Mouse (Mus musculus): ENCODE measurements around the gene Scn7a. TPM values are rescaled to one million over a fixed set of nuclear protein-coding genes. Genes with fewer than 3 reads are reported as not detected.
A peak's percentile ranks its signal among the peaks of the same experiment; 100 is the strongest.

The Scn7a gene
- polyA plus RNA-seq, 1 experiment: 1.2 TPM

DNA sequence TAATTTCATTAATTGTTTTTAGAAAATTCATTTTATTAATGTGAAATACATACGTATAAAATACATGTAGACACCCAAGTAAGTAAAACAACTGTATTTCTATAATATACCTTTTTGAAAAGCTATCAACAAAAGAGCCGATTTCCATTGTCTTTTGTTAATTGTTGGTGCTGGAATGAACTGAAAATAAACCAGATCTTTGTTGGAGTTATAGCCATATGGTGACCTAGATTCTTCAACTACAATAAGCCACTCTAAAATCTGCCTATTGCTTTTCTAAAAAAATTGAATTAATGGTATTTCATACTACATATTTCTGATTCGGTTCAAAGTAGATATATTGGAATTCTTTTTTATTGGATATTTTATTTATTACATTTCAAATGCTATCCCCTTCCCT lies 56.7 kb downstream of the Scn7a start:
- H3K27ac ChIP-seq (ENCODE audit: insufficient read depth, low read length): no peak overlapping the region
- H3K4me1 ChIP-seq (ENCODE audit: control insufficient read depth, insufficient read depth, low read length): no peaks in the 10 kb centered on the region
- H3K4me3 ChIP-seq (ENCODE audit: insufficient read depth, low read length): no peak overlapping the region
- TF ChIP-seq POLR2A (IDR thresholded peaks at IDR 0.05; ENCODE audit: extremely low read depth, insufficient read depth, low read length) (no peak), CTCF (IDR thresholded peaks at IDR 0.05; ENCODE audit: extremely low read depth, insufficient read depth, low read length) (no peak)

DNA sequence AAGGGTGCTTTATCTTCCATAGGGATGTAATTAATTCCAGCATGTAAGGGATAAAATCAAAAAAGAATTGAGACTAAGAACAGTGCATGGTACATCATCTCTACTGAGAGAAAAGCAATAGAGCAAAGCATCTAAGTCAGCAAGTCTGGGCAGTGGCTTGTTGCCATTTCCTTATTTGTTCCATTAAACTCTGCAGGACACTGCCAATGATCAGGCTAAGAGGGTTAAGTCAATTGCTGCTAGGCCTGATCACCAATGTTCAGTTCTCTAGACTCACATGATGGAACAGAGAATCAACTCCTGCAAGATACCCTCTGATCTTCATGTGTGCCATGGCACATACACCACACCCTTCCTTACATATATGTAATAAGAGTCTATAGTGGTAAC lies 57.1 kb downstream of the Scn7a start:
- TF ChIP-seq CTCF (IDR thresholded peaks at IDR 0.05; ENCODE audit: extremely low read depth, insufficient read depth, low read length) (no peak), POLR2A (IDR thresholded peaks at IDR 0.05; ENCODE audit: extremely low read depth, insufficient read depth, low read length) (no peak)
- no peak overlapping the region for H3K27ac ChIP-seq (ENCODE audit: insufficient read depth, low read length)
- no peaks in the 10 kb centered on the region for H3K4me1 ChIP-seq (ENCODE audit: control insufficient read depth, insufficient read depth, low read length)
- H3K4me3 ChIP-seq (ENCODE audit: insufficient read depth, low read length): no peak overlapping the region

DNA sequence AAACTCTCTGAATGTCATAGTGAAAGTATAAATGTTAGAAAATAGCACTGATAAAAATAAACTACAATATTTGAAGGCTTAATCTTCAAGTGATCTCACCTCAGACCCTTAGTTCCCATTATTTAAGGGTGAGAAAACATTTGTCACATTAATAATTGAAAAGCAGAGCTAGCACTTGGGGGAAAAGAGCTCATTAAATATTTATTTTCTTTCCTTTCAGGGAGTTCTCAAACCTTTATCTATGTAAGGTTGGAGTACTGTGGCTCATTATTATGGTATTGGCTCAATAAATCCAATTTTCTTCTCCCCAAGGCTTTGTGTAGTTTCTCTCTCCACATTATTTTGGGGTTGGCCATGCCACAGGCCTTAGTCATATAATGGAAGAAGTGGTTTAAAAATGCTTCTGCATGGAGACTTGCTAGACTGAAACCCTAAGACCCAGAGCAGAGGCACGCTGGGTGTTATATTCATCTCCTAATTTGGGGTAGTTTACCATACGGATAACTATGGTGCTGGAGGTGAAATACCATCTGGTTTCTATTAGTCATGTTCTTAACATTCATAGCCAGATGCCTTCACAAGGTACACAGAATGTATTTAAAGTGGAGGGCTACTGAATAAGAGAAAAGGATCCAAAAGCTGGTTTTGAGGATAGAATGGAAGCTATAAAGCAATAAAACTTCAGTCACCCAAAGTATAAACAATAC lies 57.7 kb downstream of the Scn7a start:
- Histone ChIP-seq H3K4me3 (ENCODE audit: insufficient read depth, low read length) (no peak overlapping the region), H3K27ac (ENCODE audit: insufficient read depth, low read length) (no peak overlapping the region), H3K4me1 (ENCODE audit: control insufficient read depth, insufficient read depth, low read length) (no peaks in the 10 kb centered on the region)
- TF ChIP-seq CTCF (IDR thresholded peaks at IDR 0.05; ENCODE audit: extremely low read depth, insufficient read depth, low read length): no peak
- TF ChIP-seq POLR2A (IDR thresholded peaks at IDR 0.05; ENCODE audit: extremely low read depth, insufficient read depth, low read length): no peak

DNA sequence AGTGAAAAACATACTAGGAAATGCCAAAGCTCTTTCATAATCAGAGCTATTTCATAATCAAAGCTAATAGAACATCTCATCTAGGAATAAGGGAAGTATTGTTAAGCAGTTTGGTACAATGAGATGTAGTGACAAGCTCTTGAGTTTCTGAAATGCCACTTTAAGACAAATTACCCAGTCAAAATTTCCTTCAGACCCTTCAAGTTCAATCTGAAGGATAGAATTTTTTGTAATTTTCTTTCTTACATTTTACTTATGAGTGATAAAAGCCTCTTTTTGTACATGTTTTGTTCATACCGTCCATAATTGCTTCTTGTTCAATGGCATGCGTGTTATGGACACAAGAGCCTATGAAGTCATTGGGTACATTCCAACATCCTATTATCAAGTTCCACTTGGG lies 72.6 kb downstream of the Scn7a start:
- Histone ChIP-seq H3K4me1 (ENCODE audit: control insufficient read depth, insufficient read depth, low read length) (no peaks in the 10 kb centered on the region), H3K4me3 (ENCODE audit: insufficient read depth, low read length) (no peak overlapping the region), H3K27ac (ENCODE audit: insufficient read depth, low read length) (no peak overlapping the region)
- no peak for TF ChIP-seq POLR2A (IDR thresholded peaks at IDR 0.05; ENCODE audit: extremely low read depth, insufficient read depth, low read length)
- TF ChIP-seq CTCF (IDR thresholded peaks at IDR 0.05; ENCODE audit: extremely low read depth, insufficient read depth, low read length): no peak

DNA sequence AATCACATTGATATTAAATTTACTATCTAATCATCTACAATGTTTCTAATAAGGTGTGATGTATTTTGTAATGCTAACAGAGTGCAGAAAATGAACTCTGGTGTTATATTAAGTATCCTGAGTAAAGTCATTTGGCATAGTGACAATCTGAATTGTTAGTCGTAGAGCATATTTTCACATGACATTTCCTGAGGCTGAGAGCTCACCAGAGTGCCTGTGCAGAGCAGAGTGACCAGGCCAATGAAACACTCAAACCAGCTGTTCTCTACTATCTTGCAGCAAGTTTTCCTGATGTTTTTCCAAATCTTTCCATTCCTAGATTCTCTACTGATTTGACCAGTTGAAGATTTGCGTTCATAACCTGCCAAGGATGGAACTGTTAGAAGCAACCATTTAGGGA lies 92.4 kb downstream of the Scn7a start:
- Histone ChIP-seq H3K27ac (ENCODE audit: insufficient read depth, low read length) (no peak overlapping the region), H3K4me1 (ENCODE audit: control insufficient read depth, insufficient read depth, low read length) (no peaks in the 10 kb centered on the region), H3K4me3 (ENCODE audit: insufficient read depth, low read length) (no peak overlapping the region)
- no peak for TF ChIP-seq CTCF (IDR thresholded peaks at IDR 0.05; ENCODE audit: extremely low read depth, insufficient read depth, low read length)
- TF ChIP-seq POLR2A (IDR thresholded peaks at IDR 0.05; ENCODE audit: extremely low read depth, insufficient read depth, low read length): no peak

DNA sequence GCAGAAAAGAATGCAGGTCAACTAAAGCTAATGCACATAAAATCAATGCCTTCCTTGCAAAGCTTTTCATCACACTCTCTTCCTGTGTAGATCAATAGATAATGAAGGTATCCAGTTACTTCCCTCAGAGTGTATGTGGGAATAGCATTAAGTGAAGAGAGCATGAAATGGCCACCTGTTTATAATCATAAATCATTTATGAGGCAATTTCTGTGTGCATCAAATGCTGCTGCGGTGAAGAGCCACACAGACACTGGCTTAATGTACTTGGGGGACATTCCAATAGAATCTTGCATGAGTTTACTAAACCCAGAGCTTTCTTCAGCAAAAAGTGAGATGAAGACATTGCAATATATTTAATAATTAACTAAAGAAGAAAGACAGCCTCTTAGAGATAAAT lies 122.7 kb downstream of the Scn7a start:
- TF ChIP-seq POLR2A (IDR thresholded peaks at IDR 0.05; ENCODE audit: extremely low read depth, insufficient read depth, low read length) (no peak), CTCF (IDR thresholded peaks at IDR 0.05; ENCODE audit: extremely low read depth, insufficient read depth, low read length) (no peak)

DNA sequence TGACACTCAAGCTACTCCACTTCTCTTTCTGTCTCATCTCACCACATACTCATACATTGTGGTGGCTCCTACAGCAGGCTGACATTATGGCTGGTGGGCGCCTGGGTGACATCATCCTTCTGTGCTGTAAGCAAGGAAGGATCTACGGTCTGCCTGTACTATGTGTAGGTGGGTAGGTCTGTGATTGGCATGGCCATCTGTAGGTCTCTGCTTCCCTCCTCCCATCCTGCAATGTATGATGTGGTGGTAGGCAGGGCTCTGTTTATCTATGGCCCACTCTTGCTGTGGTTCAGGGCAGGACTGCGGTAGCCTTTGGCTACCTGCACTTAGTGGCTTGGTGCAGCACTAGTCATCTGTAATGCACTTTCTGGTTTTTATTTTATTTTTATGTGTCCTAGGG lies 128.3 kb downstream of the Scn7a start:
- H3K4me3 ChIP-seq (ENCODE audit: insufficient read depth, low read length): no peak overlapping the region
- no peak overlapping the region for H3K27ac ChIP-seq (ENCODE audit: insufficient read depth, low read length)
- H3K4me1 ChIP-seq (ENCODE audit: control insufficient read depth, insufficient read depth, low read length): no peaks in the 10 kb centered on the region
- TF ChIP-seq POLR2A (IDR thresholded peaks at IDR 0.05; ENCODE audit: extremely low read depth, insufficient read depth, low read length) (no peak), CTCF (IDR thresholded peaks at IDR 0.05; ENCODE audit: extremely low read depth, insufficient read depth, low read length) (no peak)

More for the DNA sequence above, 122.7 kb downstream of the Scn7a start:
- H3K4me3 ChIP-seq (ENCODE audit: insufficient read depth, low read length): no peak overlapping the region
- no peak overlapping the region for H3K27ac ChIP-seq (ENCODE audit: insufficient read depth, low read length)
- no peaks in the 10 kb centered on the region for H3K4me1 ChIP-seq (ENCODE audit: control insufficient read depth, insufficient read depth, low read length)

DNA sequence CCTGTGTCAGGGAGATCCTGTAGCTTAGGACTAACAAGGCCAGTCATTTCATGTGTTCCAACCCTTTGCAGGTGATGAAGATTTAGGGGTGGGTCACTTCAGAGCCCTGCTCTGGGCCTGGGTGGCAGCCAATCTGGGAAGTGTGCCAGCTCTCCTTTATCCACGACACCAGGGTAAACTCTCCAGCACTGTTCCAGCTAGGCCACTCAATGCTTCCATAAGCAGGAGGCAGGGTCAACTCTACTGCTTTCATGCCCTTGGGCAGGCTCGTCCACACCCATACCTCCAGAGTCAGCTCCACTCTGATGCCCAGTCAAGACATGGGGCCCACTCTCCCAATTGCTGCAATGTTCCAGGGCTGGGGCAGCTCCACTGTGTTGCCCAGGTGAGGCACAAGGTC lies 129.3 kb downstream of the Scn7a start:
- H3K4me3 ChIP-seq (ENCODE audit: insufficient read depth, low read length): no peak overlapping the region
- no peak overlapping the region for H3K27ac ChIP-seq (ENCODE audit: insufficient read depth, low read length)
- TF ChIP-seq POLR2A (IDR thresholded peaks at IDR 0.05; ENCODE audit: extremely low read depth, insufficient read depth, low read length): no peak
- no peak for TF ChIP-seq CTCF (IDR thresholded peaks at IDR 0.05; ENCODE audit: extremely low read depth, insufficient read depth, low read length)
- H3K4me1 ChIP-seq (ENCODE audit: control insufficient read depth, insufficient read depth, low read length): no peaks in the 10 kb centered on the region

DNA sequence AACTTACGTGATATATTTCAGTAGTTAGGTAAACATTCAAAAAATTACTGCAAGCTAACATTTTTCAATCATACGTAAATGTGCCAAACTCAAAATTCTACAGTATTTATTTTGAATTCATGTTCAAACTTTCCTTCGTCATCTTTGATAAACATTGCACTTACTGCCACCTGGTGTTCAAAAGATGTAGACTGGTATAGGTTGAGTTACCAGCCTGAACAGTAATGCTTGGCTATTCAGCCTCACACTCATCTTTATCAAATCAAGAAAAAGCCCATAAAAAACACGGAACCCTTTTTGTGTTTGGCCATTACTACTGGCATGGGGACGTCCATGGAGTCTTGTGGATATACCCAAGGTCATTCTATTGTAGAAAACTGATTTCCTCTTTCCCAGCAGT lies 140.3 kb downstream of the Scn7a start:
- H3K27ac ChIP-seq (ENCODE audit: insufficient read depth, low read length): no peak overlapping the region
- TF ChIP-seq POLR2A (IDR thresholded peaks at IDR 0.05; ENCODE audit: extremely low read depth, insufficient read depth, low read length) (no peak), CTCF (IDR thresholded peaks at IDR 0.05; ENCODE audit: extremely low read depth, insufficient read depth, low read length) (0 out of 2 replicates have a peak, but pooled peaks have one; percentile 1)
- H3K4me1 ChIP-seq (ENCODE audit: control insufficient read depth, insufficient read depth, low read length): no peaks in the 10 kb centered on the region
- H3K4me3 ChIP-seq (ENCODE audit: insufficient read depth, low read length): no peak overlapping the region

DNA sequence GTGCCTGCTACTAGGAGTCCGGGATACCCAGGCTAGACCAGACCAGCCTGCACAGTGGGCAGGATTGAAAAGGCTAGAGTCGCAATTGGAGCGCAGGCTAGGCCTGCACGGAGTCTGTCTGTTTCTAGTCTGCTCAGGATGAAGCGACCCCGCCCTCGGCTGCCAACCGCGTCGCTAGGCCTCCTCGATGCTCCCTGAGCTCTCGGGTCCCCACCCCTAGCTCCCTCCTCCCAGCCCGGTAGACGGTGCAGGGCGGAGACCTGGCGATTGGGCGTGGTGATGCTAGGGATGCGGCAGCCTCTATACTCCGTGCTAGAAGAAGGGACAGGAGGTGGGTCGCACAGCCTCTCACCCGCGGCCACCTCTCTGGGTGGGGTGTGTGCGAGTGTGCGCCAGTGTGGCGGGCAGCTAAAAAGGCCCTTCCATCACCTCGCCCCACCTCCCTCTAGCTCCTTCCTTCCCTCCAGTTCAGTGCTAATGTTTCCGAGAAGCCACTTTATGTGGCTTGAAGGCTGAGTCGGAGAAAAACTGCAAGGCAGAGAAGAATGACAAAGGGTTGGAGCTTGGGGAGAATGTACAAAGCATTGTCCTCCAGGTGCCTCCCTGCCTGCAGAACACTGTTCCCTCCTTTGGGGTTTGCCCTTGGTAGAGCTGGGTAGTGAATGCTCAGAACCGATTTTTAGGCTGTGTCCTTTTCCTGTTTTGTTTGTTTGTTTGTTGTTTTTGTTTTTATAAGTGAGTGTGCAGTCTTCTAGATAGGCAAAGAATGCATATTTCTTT lies 149.9 kb downstream of the Scn7a start, which contains the start of gene Scn9a:
Scn9a (minus strand) TSS at position 383 of the 780 bp plus-strand sequence.
- TF ChIP-seq POLR2A (IDR thresholded peaks at IDR 0.05; ENCODE audit: extremely low read depth, insufficient read depth, low read length): no peak
- TF ChIP-seq CTCF (IDR thresholded peaks at IDR 0.05; ENCODE audit: extremely low read depth, insufficient read depth, low read length): no peak
- Histone ChIP-seq H3K4me1 (ENCODE audit: control insufficient read depth, insufficient read depth, low read length) (no peaks in the 10 kb centered on the region), H3K27ac (ENCODE audit: insufficient read depth, low read length) (no peak within 1 kb of the TSS), H3K4me3 (ENCODE audit: insufficient read depth, low read length) (peak within 1 kb of the TSS; percentile 50)

All from cortical plate, adult 2 months (tissue).